Mouse (Mus musculus) limb, embryonic 13.5 days (tissue): ENCODE results near the gene Bicc1. TPM values are rescaled to one million over a fixed set of nuclear protein-coding genes. Genes with fewer than 3 reads are reported as not detected.
A peak's percentile ranks its signal among the peaks of the same experiment; 100 is the strongest.

Experiments used
- ATAC-seq: fragments of 200-750 bp; cut with Nextera tagmentation; 2 replicates; pipeline ENCODE4 v1.8.0; 2017; ENCODE audit warnings: low read depth, moderate number of reproducible peaks, moderate TSS enrichment; ENCODE audit not compliant: low FRiP score
- H3K27ac ChIP-seq: fragments of 300-500 bp; sonication (generic); 2 replicates; pipeline ENCODE4 v1.5.1; 2015; ENCODE audit warnings: inconsistent platforms, mild to moderate bottlenecking, moderate library complexity
- H3K27me3 ChIP-seq: fragments of 300-500 bp; sonication (generic); 2 replicates; pipeline ENCODE4 v1.6.1; 2015; ENCODE audit warnings: mild to moderate bottlenecking, inconsistent platforms
- H3K36me3 ChIP-seq: fragments of 300-500 bp; sonication (generic); 2 replicates; pipeline ENCODE4 v1.6.1; 2015; ENCODE audit warnings: inconsistent platforms, mild to moderate bottlenecking, moderate library complexity
- H3K4me1 ChIP-seq: fragments of 300-500 bp; sonication (generic); 2 replicates; pipeline ENCODE4 v1.6.1; 2015; ENCODE audit warnings: inconsistent platforms
- H3K4me2 ChIP-seq: fragments of 300-500 bp; sonication (generic); replicated peaks from 2 replicates; pipeline ENCODE4 v1.6.1; 2015; ENCODE audit warnings: inconsistent platforms, mild to moderate bottlenecking, moderate library complexity
- H3K4me3 ChIP-seq: fragments of 300-500 bp; sonication (generic); 2 replicates; pipeline ENCODE4 v1.5.1; 2015; ENCODE audit warnings: moderate library complexity, mild to moderate bottlenecking, inconsistent platforms
- H3K9ac ChIP-seq: fragments of 300-500 bp; sonication (generic); 2 replicates; pipeline ENCODE4 v1.6.1; 2015; ENCODE audit warnings: mild to moderate bottlenecking, inconsistent platforms
- H3K9me3 ChIP-seq: fragments of 300-500 bp; sonication (generic); 2 replicates; pipeline ENCODE4 v1.6.1; 2016; ENCODE audit warnings: inconsistent platforms
- WGBS: fragments of 180-500 bp; shearing (Covaris S2); methylation state at CpG from one replicate; pipeline ENCODE4 v1.1.7; 2015; 5-methylcytosine and 5-hydroxymethylcytosine counted together
- polyA plus RNA-seq: library from polyadenylated mRNA; unstranded; fragments of >200 nt; fragmentation: Nextera tagmentation; extraction: Ambion mirVana; gene quantifications from 2 replicates; pipeline ENCODE4 v1.2.1, GENCODE M21; 2015

Gene Bicc1
- 31.8 and 33.3 TPM in 2 replicates for polyA plus RNA-seq

DNA sequence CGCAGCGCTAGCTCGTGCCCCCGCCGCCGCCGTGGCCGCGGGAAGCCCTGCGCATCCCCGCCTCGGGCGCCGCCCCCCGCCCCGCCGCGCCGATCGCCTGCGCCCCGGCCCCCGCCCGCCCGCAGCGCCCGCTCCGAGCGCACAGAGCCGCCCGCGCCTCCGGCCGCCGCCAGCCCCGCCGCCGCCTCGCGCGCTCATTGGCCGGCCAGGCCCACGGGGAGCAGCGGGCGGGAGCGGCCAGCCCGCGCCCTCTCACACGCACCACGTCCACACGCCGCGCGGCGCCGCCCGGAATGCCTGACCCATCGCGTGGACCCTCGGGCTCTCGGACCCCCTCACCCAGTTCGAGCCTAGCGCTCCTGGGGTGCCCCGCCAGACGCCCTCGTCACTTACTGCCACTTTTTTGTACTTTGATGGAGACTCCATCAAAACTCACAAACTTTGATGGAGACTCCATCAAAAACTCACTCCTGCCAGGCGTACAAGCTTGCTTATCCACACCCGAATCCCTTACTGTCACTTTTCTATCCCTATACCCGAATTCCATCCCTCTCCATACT lies at the start of gene Bicc1:
TSS of gene Bicc1 (minus strand) at position 25 of the 560 bp plus-strand sequence.
- Histone ChIP-seq H3K27me3 (peaks cover 16% of the 10 kb centered on the region), H3K9ac (peak within 1 kb of the TSS; percentile 93), H3K9me3 (no peaks in the 10 kb centered on the region), H3K4me2 (peak within 1 kb of the TSS; percentile 84), H3K4me1 (peaks cover 24% of the 10 kb centered on the region), H3K4me3 (peak within 1 kb of the TSS; percentile 75), H3K36me3 (no peaks in the 10 kb centered on the region), H3K27ac (peak within 1 kb of the TSS; percentile 81)
- peak; percentile 92 for ATAC-seq
- WGBS, result 1% methylated on average over 44 of the region's 69 CpGs

DNA sequence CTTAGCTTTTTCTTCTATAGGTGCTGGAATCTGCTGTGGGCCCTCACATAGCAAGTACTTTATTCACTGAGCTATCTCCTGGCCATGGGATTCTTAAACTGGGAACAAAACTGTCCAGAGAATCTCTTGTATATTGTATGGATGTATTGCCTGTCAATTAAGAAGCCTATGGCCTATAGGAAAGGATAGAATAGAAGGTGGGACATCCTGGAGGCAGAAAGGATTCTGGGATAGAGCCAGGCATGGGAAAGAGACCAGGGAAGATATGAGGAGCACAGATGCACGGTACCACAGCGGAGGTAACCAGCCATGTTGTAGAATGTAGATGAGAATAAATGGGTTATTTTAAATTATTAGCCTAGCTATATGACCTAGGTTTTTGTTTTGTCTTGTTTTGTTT lies 42.0 kb upstream of the Bicc1 start:
- Histone ChIP-seq H3K9ac (no peak overlapping the region), H3K4me3 (no peak overlapping the region), H3K36me3 (no peaks in the 10 kb centered on the region), H3K9me3 (no peaks in the 10 kb centered on the region), H3K27ac (no peak overlapping the region), H3K4me1 (peaks cover 8% of the 10 kb centered on the region), H3K4me2 (no peak overlapping the region), H3K27me3 (no peaks in the 10 kb centered on the region)
- 98% methylated on average over 2 of the region's 2 CpGs for WGBS
- ATAC-seq, result no peak

DNA sequence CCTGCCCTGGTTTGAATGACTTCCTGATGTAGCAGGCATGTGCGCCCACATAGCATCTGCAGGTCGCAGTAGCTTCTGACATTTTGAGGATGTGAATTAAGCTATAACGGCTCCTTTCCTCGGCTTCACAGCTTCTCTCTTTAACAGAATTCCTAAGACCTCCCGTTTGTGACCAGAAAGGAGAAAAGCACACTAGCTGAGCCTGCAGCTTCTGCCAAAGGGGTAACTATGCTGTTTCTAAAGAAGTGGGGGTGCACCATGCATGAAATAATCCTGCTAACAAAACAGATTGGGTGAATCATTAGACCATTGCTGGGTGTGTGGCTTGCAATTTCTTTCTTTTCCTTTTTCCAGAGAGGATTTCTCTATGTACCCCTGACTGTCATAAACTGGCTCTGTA lies 41.5 kb upstream of the Bicc1 start:
- no peak overlapping the region for H3K4me3 ChIP-seq
- no peak for ATAC-seq
- 53% methylated on average over 5 of the region's 5 CpGs for WGBS

DNA sequence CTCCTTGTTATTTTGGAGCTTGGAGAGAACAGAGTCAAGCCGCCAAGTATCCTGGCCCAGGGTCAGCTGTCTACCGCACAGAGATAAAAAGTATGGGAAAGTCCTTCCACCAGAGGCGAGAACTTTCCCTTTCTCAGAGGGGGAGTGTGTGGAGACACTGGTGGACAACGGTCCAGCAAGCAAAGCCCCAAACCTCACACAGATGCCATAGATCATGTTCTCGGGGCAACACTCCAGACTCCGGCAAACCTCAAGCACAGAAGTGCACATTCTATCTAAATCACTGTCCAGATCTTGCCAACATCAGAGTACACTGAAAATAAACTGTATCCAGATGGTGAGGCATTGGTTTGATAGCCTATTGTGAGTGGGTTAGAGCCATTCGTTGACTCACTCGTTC lies 39.2 kb upstream of the Bicc1 start:
- Histone ChIP-seq H3K27me3 (no peaks in the 10 kb centered on the region), H3K36me3 (no peaks in the 10 kb centered on the region), H3K4me1 (peaks cover 23% of the 10 kb centered on the region), H3K4me3 (no peak overlapping the region), H3K9ac (no peak overlapping the region), H3K4me2 (no peak overlapping the region), H3K27ac (no peak overlapping the region), H3K9me3 (no peaks in the 10 kb centered on the region)
- WGBS, result 86% methylated on average over 8 of the region's 8 CpGs
- ATAC-seq, result no peak

More for the DNA sequence above, 41.5 kb upstream of the Bicc1 start:
- Histone ChIP-seq H3K27me3 (no peaks in the 10 kb centered on the region), H3K27ac (no peak overlapping the region), H3K9me3 (no peaks in the 10 kb centered on the region), H3K36me3 (no peaks in the 10 kb centered on the region), H3K9ac (no peak overlapping the region), H3K4me2 (no peak overlapping the region), H3K4me1 (peaks cover 8% of the 10 kb centered on the region)

DNA sequence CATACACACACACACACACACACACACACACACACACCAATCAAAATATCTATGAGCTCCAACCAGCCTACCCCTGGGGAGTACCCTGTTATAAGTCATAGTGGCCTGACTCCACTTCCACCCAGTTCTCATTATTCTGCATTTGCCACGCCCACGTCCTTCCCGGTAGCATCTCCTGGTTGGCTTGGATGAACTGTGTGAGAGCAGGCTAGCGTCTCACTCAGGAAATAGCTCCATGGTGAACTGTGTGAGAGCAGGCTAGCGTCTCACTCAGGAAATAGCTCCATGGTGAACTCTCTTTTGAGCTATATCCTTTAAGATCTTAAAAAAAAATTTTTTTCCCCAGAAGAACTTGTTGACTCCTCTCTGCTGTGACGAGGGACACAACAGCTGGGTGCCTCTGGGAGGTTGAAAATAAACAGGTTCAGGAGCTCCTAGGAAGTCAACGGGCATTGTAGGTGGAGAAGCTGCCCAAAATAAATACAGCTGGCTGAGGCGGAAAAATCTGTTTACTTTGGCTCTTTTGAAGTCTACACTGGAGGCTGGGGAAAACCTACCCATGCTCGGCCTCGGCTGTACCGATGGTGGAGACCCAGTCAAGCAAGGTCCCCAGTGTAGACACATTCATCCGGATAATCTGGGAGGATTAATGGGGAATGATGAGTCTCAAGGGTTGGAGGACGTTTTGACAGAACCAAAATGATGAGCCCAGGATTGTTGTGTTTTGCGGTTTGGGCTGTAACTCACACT lies 37.7 kb upstream of the Bicc1 start:
- Histone ChIP-seq H3K4me2 (no peak overlapping the region), H3K36me3 (no peaks in the 10 kb centered on the region), H3K9ac (no peak overlapping the region), H3K9me3 (no peaks in the 10 kb centered on the region), H3K4me1 (peaks cover 23% of the 10 kb centered on the region), H3K27ac (no peak overlapping the region), H3K27me3 (no peaks in the 10 kb centered on the region), H3K4me3 (no peak overlapping the region)
- no peak for ATAC-seq
- 67% methylated on average over 14 of the region's 14 CpGs for WGBS

DNA sequence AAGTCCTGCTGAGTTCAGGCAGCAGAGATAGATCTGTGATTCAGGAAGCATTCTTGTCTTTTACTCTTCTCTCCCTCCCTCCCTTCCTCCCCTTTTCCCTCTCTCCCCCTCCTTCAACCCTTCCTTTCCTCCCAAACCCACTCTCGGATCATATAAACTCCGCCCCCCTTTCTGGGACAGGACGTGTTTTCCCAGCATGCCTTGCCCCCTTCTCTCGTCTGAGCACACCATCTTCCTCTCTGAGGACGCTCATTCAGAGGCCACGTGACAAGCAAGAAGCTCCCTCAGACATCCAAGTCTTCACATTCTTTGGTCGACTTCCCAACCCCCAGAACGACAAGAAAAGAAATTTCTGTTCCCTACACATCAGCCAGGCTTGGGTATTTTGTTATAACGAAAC lies 36.0 kb upstream of the Bicc1 start:
- ATAC-seq, result no peak

DNA sequence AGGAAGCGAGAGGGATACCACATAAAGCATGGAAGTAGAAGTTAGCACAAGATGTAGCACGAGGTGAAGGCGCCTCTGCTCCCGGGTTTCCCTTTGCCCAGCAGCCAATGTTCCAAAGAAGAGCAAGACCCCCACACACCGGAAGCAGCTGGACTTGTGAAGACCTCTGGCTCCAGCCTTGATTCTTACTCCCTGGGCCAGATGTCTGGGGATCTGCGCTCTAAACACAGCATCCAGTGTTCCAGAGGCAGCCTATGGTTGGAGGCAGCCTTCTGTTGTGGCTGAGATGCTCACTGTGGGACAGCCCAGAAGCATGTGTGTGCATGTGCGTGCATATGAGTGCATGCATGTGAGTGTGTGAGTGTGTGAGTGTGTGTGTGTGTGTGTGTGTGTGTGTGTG lies 35.2 kb upstream of the Bicc1 start:
- Histone ChIP-seq H3K4me1 (peaks cover 15% of the 10 kb centered on the region; the same call in 1 of the 2 replicates), H3K27me3 (no peaks in the 10 kb centered on the region), H3K9ac (peak overlapping the region; percentile 13; the same call in 1 of the 2 replicates), H3K4me3 (no peak overlapping the region), H3K27ac (peak overlapping the region; percentile 52; the same call in 1 of the 2 replicates), H3K9me3 (no peaks in the 10 kb centered on the region), H3K4me2 (no peak overlapping the region), H3K36me3 (no peaks in the 10 kb centered on the region)
- peak; percentile 67 for ATAC-seq
- 72% methylated on average over 7 of the region's 7 CpGs for WGBS

More for the DNA sequence above, 36.0 kb upstream of the Bicc1 start:
- Histone ChIP-seq H3K4me3 (no peak overlapping the region), H3K27me3 (no peaks in the 10 kb centered on the region), H3K9ac (no peak overlapping the region), H3K27ac (no peak overlapping the region), H3K4me1 (peaks cover 17% of the 10 kb centered on the region), H3K36me3 (no peaks in the 10 kb centered on the region), H3K4me2 (no peak overlapping the region), H3K9me3 (no peaks in the 10 kb centered on the region)
- WGBS, result 58% methylated on average over 9 of the region's 9 CpGs

DNA sequence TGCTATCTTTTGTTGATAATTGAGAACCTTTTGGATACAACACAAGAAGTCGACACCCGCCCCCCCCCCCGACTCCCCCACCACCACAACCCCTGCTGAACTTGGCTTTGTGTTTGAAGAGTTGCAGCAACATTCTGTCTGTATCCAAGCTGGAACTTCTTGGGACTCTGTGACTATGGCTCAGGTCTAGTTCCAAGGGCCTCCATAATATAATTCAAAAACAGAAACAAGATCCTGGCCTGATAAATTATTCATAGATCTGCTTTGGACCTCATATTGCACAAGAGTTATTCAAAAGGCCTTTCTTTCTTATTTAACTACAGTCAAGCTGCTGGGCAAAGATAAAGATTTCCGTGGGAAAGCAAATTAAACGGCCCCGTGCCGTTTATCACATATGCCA lies 33.8 kb upstream of the Bicc1 start:
- WGBS, result 73% methylated on average over 7 of the region's 7 CpGs
- Histone ChIP-seq H3K4me3 (no peak overlapping the region), H3K36me3 (no peaks in the 10 kb centered on the region), H3K27me3 (no peaks in the 10 kb centered on the region), H3K9ac (no peak overlapping the region), H3K4me2 (no peak overlapping the region), H3K9me3 (no peaks in the 10 kb centered on the region), H3K27ac (no peak overlapping the region), H3K4me1 (peaks cover 15% of the 10 kb centered on the region; the same call in 1 of the 2 replicates)
- ATAC-seq, result no peak

DNA sequence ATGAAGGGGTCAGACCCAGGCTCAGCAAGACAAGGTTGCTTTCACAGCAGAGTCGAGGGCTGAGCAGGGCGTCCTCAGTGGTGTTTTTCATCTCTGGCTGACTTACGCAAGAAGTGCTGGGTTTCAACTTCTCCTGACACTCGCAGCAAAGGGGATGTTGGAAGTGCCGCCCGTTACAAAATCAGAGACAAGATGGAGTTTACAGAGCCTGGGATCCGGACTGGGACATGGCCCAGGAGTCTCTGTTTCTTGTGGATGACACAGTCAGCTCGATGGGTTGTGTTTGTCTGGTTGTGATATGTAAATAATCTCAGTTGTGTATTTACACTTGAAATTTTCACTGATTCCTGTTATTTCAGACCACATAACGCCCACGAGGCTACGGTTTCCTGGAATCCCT lies 33.4 kb upstream of the Bicc1 start:
- H3K9ac ChIP-seq, result no peak overlapping the region
- no peak overlapping the region for H3K4me3 ChIP-seq
- WGBS, result 79% methylated on average over 11 of the region's 11 CpGs
- no peaks in the 10 kb centered on the region for H3K27me3 ChIP-seq
- ATAC-seq, result no peak
- H3K27ac ChIP-seq, result no peak overlapping the region
- no peak overlapping the region for H3K4me2 ChIP-seq
- no peaks in the 10 kb centered on the region for H3K36me3 ChIP-seq
- peaks cover 15% of the 10 kb centered on the region; the same call in 1 of the 2 replicates for H3K4me1 ChIP-seq
- H3K9me3 ChIP-seq, result no peaks in the 10 kb centered on the region

DNA sequence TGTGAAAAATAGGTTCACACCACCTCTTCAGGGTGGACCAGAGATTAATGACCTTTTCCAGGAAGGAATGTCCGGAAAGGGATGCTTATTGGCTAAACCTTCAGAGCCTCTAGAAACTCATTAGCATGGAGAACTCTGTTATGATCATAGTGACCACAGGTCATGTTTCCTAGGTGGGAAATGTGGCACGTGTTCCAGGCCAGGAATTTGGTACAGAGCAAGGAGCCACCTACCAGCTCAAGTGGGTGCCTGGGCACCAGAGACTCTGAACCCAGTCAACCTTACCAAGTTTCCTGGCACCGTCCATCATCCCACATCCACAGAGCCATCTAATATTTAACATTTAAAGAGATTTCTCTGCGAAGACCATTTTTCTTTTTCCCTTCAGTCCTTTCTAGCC lies 29.2 kb upstream of the Bicc1 start:
- Histone ChIP-seq H3K27me3 (no peaks in the 10 kb centered on the region), H3K4me2 (no peak overlapping the region), H3K4me3 (no peak overlapping the region), H3K9me3 (no peaks in the 10 kb centered on the region), H3K36me3 (no peaks in the 10 kb centered on the region), H3K4me1 (peaks cover 17% of the 10 kb centered on the region), H3K9ac (no peak overlapping the region), H3K27ac (no peak overlapping the region)
- ATAC-seq, result no peak
- WGBS, result 78% methylated on average over 4 of the region's 4 CpGs

DNA sequence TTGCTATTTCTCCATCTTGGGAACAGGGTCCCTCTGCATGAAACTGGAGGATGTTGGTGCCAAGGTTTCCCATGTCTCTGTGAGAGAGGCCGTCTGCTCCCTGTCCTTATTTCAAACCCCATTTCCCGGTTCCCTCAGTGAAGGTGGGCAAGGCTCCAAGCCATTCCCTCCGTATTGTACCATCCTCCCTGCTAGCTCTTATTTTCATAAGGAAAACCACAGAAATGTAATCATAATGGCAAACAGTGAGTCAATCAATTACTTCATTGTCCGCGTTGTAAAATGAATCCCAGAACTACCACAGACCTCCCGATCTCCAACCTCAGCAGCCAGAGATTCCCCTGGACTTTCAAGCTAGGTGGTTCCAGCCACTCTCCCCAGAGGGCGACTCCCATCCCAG lies 25.6 kb upstream of the Bicc1 start:
- 77% methylated on average over 7 of the region's 7 CpGs for WGBS
- Histone ChIP-seq H3K4me1 (peaks cover 21% of the 10 kb centered on the region), H3K9me3 (peaks cover 5% of the 10 kb centered on the region; the same call in 1 of the 2 replicates), H3K4me3 (no peak overlapping the region), H3K27me3 (no peaks in the 10 kb centered on the region), H3K9ac (no peak overlapping the region), H3K4me2 (no peak overlapping the region), H3K36me3 (no peaks in the 10 kb centered on the region), H3K27ac (no peak overlapping the region)
- no peak for ATAC-seq

DNA sequence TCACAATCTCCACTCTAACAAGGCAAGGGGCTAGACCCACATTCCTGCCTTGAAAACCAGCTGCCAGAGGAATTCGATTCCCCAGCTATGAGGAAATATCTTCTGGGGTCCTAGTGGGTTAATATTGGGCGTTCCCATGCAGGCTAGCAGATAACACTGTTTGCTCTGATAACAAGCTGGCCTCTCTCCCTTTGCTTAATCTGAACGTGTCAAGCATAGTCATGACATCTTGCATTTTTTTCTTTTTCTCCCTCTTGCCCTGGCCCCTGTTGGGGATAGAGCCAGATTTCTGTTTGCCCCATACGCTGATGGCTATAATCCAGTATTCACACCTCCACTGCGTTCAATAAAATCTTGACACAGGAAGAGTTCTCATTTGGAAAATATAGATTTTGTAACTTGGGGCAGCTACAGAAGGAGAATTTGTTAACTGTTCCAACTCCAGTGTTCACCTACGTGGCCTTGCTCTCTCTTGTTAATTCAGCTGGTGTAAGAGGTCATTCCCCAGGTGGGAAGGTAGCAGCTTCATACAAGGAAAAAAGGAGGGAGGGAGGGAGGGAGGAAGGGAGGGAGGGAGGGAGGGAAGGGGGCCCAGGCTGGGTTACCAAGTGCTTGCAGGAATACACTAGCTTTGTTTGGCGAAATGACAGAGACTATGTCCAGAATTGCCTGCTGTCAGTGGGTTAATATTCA lies 24.0 kb upstream of the Bicc1 start:
- WGBS, result 54% methylated on average over 7 of the region's 7 CpGs
- Histone ChIP-seq H3K27me3 (no peaks in the 10 kb centered on the region), H3K36me3 (no peaks in the 10 kb centered on the region), H3K4me3 (no peak overlapping the region), H3K9me3 (peaks cover 6% of the 10 kb centered on the region; the same call in 1 of the 2 replicates), H3K4me2 (no peak overlapping the region), H3K9ac (no peak overlapping the region), H3K27ac (no peak overlapping the region), H3K4me1 (peaks cover 21% of the 10 kb centered on the region)
- ATAC-seq, result no peak
